Comparison of ENCODE assay signal across 7 mouse cellular contexts in the genomic region with DNA sequence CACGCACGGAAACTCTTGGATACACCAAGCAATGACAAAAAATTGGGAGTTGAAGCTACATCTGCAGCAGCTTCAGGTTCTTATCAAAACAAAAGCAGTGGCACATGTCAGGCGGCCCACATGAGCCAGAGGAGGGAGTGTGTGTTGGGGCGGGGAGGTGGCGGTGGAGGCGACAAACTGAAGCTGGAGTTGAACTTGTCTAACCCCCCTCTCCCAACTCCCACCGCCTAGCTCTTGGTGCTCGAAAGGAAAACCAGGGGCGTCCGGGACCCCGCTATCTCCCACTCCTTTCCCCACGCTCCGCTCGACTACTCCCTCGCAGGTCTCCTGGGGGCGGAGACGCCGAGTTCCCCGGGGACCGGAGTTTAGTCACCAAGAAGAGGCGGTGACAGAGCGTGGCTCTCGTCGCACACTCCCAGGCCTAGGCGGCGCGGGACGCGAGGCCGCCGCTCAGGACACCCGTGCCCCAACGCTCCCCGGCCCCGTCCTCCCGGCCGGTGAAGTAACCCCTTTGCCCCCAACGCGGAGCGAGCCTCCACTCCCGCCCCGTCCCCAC. TPM values are rescaled to one million over a fixed set of nuclear protein-coding genes. Genes with fewer than 3 reads are reported as not detected.
DNase-seq lines count a peak whose midpoint lies in the region; ATAC-seq and TF ChIP-seq lines count a peak whose summit lies in the region.

No protein-coding gene starts in this region.

- H3K27me3 ChIP-seq in cerebellum, adult 2 months (ENCODE audit: control insufficient read depth, insufficient read depth, low read length) = no peaks in the 10 kb centered on the region
- no peaks in the 10 kb centered on the region for H3K27me3 ChIP-seq in hindbrain, embryonic 13.5 days

- DNase-seq in R1 (ENCODE audit: low read depth, low spot score) = peak; percentile 70
- DNase-seq in cerebellum, adult 2 months = peak; percentile 42 to 50
- DNase-seq in frontal cortex, postnatal 10 days (ENCODE audit: low spot score in 2 of 2) = peak; percentile 18 to 38
- DNase-seq in left cerebral cortex, postnatal 4 days = peak; percentile 63
- peak; percentile 65 for DNase-seq in mesoderm, embryonic 11.5 days (ENCODE audit: low read depth, low spot score)
- peak; percentile 35 for DNase-seq in right cerebral cortex, postnatal 4 days

- ATAC-seq in hindbrain, embryonic 13.5 days (ENCODE audit: low FRiP score) = peak; percentile 85

- no peak for TF ChIP-seq CTCF in cerebellum, adult 2 months (IDR thresholded peaks at IDR 0.05; ENCODE audit: borderline replicate concordance, insufficient read depth, low read depth, low read length)

- no peaks in the 10 kb centered on the region for H3K9me3 ChIP-seq in hindbrain, embryonic 13.5 days

- H3K4me1 ChIP-seq in cerebellum, adult 2 months (ENCODE audit: control insufficient read depth, insufficient read depth, low read length) = no peaks in the 10 kb centered on the region
- peaks cover 11% of the 10 kb centered on the region for H3K4me1 ChIP-seq in hindbrain, embryonic 13.5 days (replicated peaks)

- no peak overlapping the region for H3K27ac ChIP-seq in cerebellum, adult 2 months (ENCODE audit: insufficient read depth, low read length)
- H3K27ac ChIP-seq in hindbrain, embryonic 13.5 days = peak overlapping the region; percentile 88

- H3K4me2 ChIP-seq in hindbrain, embryonic 13.5 days = peak overlapping the region; percentile 95

- intact Hi-C loops in left cerebral cortex, postnatal 4 days (cut with DNase I) = loop anchor here (10.0 kb wide), 1 partner anchor 150 kb away; no protein-coding TSS in a partner anchor

- no peak for TF ChIP-seq POLR2A in cerebellum, adult 2 months (IDR thresholded peaks at IDR 0.05; ENCODE audit: borderline replicate concordance, insufficient read depth, low read length)

- no peaks in the 10 kb centered on the region for H3K36me3 ChIP-seq in hindbrain, embryonic 13.5 days

- peak overlapping the region; percentile 54 for H3K4me3 ChIP-seq in cerebellum, adult 2 months (replicated peaks; ENCODE audit: insufficient read depth, low read depth, low read length)
- H3K4me3 ChIP-seq in hindbrain, embryonic 13.5 days = peak overlapping the region; percentile 90

- 2% methylated on average over 41 of the region's 42 CpGs for WGBS in cerebellum, adult 2 months
- under 1% methylated on average over 42 of the region's 42 CpGs for WGBS in hindbrain, embryonic 13.5 days

- peak overlapping the region; percentile 86 for H3K9ac ChIP-seq in hindbrain, embryonic 13.5 days

RNA-seq across cellular contexts. Expression of a gene that starts 1.6 kb away (rescaled TPM):
- not detected in 2 replicates for polyA plus RNA-seq in cerebellum, adult 2 months (2012; rRNA removed)
- polyA plus RNA-seq in hindbrain, embryonic 13.5 days (2015; fragmentation: Nextera tagmentation; extraction: Ambion mirVana) = not detected in 2 replicates
- total RNA-seq in left cerebral cortex, postnatal 4 days (2021) = not detected

RNA-seq across cellular contexts. Expression of a gene that starts 29.4 kb away (rescaled TPM):
- 0.55 and 0.62 TPM in 2 replicates for polyA plus RNA-seq in cerebellum, adult 2 months (2012; rRNA removed)
- 11.4 and 12.8 TPM in 2 replicates for polyA plus RNA-seq in hindbrain, embryonic 13.5 days (2015; fragmentation: Nextera tagmentation; extraction: Ambion mirVana)
- total RNA-seq in left cerebral cortex, postnatal 4 days (2021) = 1 to 10 TPM; 3.9 to 4.0 TPM
